Mouse (Mus musculus): ENCODE results near the gene Gpr132. TPM values are rescaled to one million over a fixed set of nuclear protein-coding genes. Genes with fewer than 3 reads are reported as not detected.

The Gpr132 gene
- polyA plus RNA-seq, 1 experiment: 0.02 TPM

DNA sequence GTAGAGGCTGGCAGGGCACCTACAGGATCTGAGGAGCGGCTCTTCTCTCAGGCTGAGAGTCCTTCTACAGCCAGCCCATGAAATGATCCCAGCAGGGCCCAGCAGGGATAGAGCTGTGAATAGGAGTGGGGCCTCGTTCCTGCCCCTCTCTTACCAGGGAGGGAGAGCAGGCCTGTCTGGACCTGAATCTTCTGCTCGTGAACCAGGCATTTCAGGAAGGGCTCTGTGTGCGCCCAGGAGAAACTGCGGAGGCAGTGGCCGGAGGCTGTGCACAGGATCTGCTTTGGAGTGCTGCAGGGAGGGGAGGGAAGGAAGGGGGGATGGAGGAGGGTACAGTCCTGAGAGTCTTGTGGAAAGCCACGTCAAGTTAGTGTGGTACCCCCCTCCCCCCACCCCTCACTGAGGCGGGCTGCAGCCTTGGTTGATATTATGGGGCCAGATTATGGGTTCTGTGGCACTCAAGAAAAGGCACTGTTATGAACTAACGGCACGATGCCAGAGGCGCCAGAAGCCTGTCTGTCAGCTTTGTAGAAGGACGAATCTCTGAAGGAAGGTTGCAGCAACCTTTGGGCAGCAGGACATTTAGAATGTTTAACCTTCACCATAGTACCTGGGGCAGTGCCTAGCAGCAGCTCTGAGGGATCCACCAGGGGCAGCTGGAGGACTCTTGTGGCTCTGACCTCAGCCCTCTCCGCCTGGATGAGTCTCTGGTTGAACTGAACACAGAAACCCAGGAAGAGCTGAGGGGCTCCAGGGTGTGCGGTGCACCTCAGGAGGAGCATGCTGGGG is 53.2 kb downstream of the Gpr132 start:
- no peaks in the 10 kb centered on the region for H3K27me3 ChIP-seq (ENCODE audit: control insufficient read depth, insufficient read depth, insufficient read length)
- H3K36me3 ChIP-seq (ENCODE audit: control insufficient read depth, insufficient read depth): peaks cover 16% of the 10 kb centered on the region
- H3K4me2 ChIP-seq (ENCODE audit: low read depth): no peak overlapping the region
- H3K79me2 ChIP-seq (ENCODE audit: control insufficient read depth, insufficient read depth): peaks cover 2% of the 10 kb centered on the region
- H3ac ChIP-seq (ENCODE audit: control insufficient read depth, insufficient read length): no peak overlapping the region
- no peak overlapping the region for H3K4me3 ChIP-seq
- no peak for TF ChIP-seq SRF (IDR thresholded peaks at IDR 0.05; ENCODE audit: control insufficient read depth, insufficient read length, low read depth)
- TF ChIP-seq POLR2A (IDR thresholded peaks at IDR 0.05; ENCODE audit: insufficient read length, low read depth): no peak
- TF ChIP-seq TCF12 (IDR thresholded peaks at IDR 0.05; ENCODE audit: insufficient read depth, poor library complexity, severe bottlenecking): no peak
- TF ChIP-seq POLR2AphosphoS2 (IDR thresholded peaks at IDR 0.05; ENCODE audit: insufficient read length, low read depth): no peak
- TF ChIP-seq USF1 (IDR thresholded peaks at IDR 0.05; ENCODE audit: low read depth): no peak
- no peak for TF ChIP-seq MYOG (IDR thresholded peaks at IDR 0.05; ENCODE audit: control insufficient read depth in 1 of 3, insufficient read depth in 1 of 3, insufficient read length in 2 of 3, low read depth in 2 of 3)
- no peak for TF ChIP-seq MYOD1 (IDR thresholded peaks at IDR 0.05; ENCODE audit: control insufficient read depth in 1 of 3, insufficient read length in 2 of 3, low read depth in 2 of 3)
- no peak for TF ChIP-seq REST (IDR thresholded peaks at IDR 0.05; ENCODE audit: insufficient read depth, insufficient read length)
- no peak for TF ChIP-seq CEBPB (IDR thresholded peaks at IDR 0.05; ENCODE audit: insufficient read depth, poor library complexity, severe bottlenecking)
- TF ChIP-seq MAX (IDR thresholded peaks at IDR 0.05; ENCODE audit: low read depth): no peak
- no peak for TF ChIP-seq TCF3 (IDR thresholded peaks at IDR 0.05; ENCODE audit: insufficient read length, low read depth)
- TF ChIP-seq E2F4 (IDR thresholded peaks at IDR 0.05; ENCODE audit: insufficient read depth): no peak

DNA sequence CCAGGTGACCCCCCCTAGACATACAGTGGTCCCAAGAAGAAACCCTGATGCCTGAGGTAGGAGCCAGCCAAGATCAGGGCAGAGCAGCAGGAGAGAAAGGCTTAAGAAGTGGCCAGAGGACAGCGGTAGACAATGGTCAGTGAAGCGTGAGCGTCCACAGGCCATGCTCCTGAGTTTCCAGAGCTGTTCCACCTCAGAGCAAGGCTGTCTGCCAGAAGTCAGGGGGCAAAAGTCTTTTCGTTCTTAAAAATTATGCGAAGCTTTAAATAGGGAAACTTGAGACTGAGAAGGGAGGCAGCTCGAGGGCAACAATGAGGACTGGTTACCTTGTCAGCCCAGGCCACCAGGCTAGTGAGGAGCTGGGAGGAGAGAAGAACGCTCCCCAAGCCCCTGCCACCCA is 54.7 kb downstream of the Gpr132 start:
- H3K79me2 ChIP-seq (ENCODE audit: control insufficient read depth, insufficient read depth): no peaks in the 10 kb centered on the region
- no peak overlapping the region for H3K4me2 ChIP-seq (ENCODE audit: low read depth)
- no peak overlapping the region for H3K4me3 ChIP-seq
- H3ac ChIP-seq (ENCODE audit: control insufficient read depth, insufficient read length): no peak overlapping the region
- no peak for TF ChIP-seq CEBPB (IDR thresholded peaks at IDR 0.05; ENCODE audit: insufficient read depth, poor library complexity, severe bottlenecking)
- TF ChIP-seq SRF (IDR thresholded peaks at IDR 0.05; ENCODE audit: control insufficient read depth, insufficient read length, low read depth): no peak
- no peak for TF ChIP-seq MAX (IDR thresholded peaks at IDR 0.05; ENCODE audit: low read depth)
- no peak for TF ChIP-seq POLR2AphosphoS2 (IDR thresholded peaks at IDR 0.05; ENCODE audit: insufficient read length, low read depth)
- no peak for TF ChIP-seq POLR2A (IDR thresholded peaks at IDR 0.05; ENCODE audit: insufficient read length, low read depth)
- no peak for TF ChIP-seq REST (IDR thresholded peaks at IDR 0.05; ENCODE audit: insufficient read depth, insufficient read length)
- peaks cover 4% of the 10 kb centered on the region for H3K36me3 ChIP-seq (ENCODE audit: control insufficient read depth, insufficient read depth)
- no peaks in the 10 kb centered on the region for H3K27me3 ChIP-seq (ENCODE audit: control insufficient read depth, insufficient read depth, insufficient read length)

DNA sequence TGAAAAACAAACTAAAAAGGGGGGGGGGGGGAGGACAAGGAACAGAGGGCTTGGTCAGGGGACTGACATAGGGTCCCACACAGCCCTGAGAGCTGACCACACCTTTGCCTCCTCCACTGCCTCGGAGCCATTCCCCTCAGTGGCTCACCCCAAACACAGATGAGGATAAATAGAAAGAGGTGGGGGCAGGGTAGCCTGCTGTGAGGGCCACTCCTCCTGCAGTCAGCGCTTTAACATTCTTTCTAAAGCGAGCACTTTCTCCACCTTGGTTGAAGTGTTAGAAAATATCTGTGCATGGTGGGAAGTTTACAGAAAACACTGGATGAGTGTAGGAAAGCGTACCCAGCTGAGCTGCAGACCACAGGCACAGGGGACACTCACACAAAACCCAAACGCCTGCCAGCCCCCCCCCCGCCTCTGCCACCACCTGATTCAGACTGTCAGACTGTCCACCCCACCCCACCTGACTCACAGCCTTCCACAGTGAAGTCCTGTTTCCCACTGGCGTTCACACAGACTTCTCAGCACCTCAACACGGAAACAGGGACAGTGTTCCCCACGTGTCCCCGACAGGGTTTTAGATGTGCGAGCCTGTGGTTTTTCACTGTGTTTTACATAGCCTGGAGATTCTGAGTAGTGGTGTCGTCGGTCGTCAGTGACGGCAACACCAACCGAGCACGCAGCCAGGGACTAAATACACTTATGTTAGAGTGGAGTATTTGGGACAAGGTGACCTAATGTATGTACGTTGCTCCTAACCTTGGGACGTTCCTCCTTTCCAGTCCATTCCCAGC is 57.7 kb downstream of the Gpr132 start:
- TF ChIP-seq MYOG (IDR thresholded peaks at IDR 0.05; ENCODE audit: control insufficient read depth in 1 of 3, insufficient read depth in 1 of 3, insufficient read length in 2 of 3, low read depth in 2 of 3) (no peak), USF1 (IDR thresholded peaks at IDR 0.05; ENCODE audit: low read depth) (no peak), TCF3 (IDR thresholded peaks at IDR 0.05; ENCODE audit: insufficient read length, low read depth) (no peak), MYOD1 (IDR thresholded peaks at IDR 0.05; ENCODE audit: control insufficient read depth in 1 of 3, insufficient read length in 2 of 3, low read depth in 2 of 3) (no peak), CEBPB (IDR thresholded peaks at IDR 0.05; ENCODE audit: insufficient read depth, poor library complexity, severe bottlenecking) (no peak), MAX (IDR thresholded peaks at IDR 0.05; ENCODE audit: low read depth) (no peak), POLR2A (IDR thresholded peaks at IDR 0.05; ENCODE audit: insufficient read length, low read depth) (no peak), REST (IDR thresholded peaks at IDR 0.05; ENCODE audit: insufficient read depth, insufficient read length) (no peak), TCF12 (IDR thresholded peaks at IDR 0.05; ENCODE audit: insufficient read depth, poor library complexity, severe bottlenecking) (no peak), E2F4 (IDR thresholded peaks at IDR 0.05; ENCODE audit: insufficient read depth) (no peak)
- H3K27me3 ChIP-seq (ENCODE audit: control insufficient read depth, insufficient read depth, insufficient read length): no peaks in the 10 kb centered on the region
- no peaks in the 10 kb centered on the region for H3K79me2 ChIP-seq (ENCODE audit: control insufficient read depth, insufficient read depth)
- no peaks in the 10 kb centered on the region for H3K36me3 ChIP-seq (ENCODE audit: control insufficient read depth, insufficient read depth)
- H3K4me2 ChIP-seq (ENCODE audit: low read depth): peak overlapping the region; percentile 94
- no peak overlapping the region for H3ac ChIP-seq (ENCODE audit: control insufficient read depth, insufficient read length)
- peak overlapping the region; percentile 44 for H3K4me3 ChIP-seq

DNA sequence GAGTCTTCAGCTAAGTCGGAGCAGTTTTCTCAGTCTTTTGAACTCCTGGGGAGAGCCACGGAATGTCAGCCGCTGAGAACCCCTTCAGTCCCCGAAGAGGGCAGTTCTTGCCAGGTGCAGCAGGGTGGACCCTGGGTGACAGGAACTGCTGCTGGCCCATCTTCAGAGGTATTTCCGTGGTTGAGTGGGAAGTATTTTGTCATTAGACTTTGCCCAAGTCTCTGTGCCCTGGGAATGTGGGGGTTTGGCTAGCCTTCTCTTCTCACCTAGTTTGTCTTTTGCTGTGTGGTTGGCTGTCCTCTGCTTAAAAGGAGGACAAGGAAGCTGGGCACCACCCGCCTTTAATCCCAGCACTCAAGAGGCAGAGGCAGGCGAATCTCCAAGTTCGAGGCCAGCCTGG is 58.4 kb downstream of the Gpr132 start:
- Histone ChIP-seq H3ac (ENCODE audit: control insufficient read depth, insufficient read length) (peak overlapping the region; percentile 9), H3K4me2 (ENCODE audit: low read depth) (peak overlapping the region; percentile 94), H3K4me3 (peak overlapping the region; percentile 44), H3K27me3 (ENCODE audit: control insufficient read depth, insufficient read depth, insufficient read length) (no peaks in the 10 kb centered on the region), H3K79me2 (ENCODE audit: control insufficient read depth, insufficient read depth) (no peaks in the 10 kb centered on the region), H3K36me3 (ENCODE audit: control insufficient read depth, insufficient read depth) (no peaks in the 10 kb centered on the region)
- TF ChIP-seq MYOD1 (IDR thresholded peaks at IDR 0.05; ENCODE audit: control insufficient read depth in 1 of 3, insufficient read length in 2 of 3, low read depth in 2 of 3) (no peak), MAX (IDR thresholded peaks at IDR 0.05; ENCODE audit: low read depth) (no peak), USF1 (IDR thresholded peaks at IDR 0.05; ENCODE audit: low read depth) (no peak), TCF12 (IDR thresholded peaks at IDR 0.05; ENCODE audit: insufficient read depth, poor library complexity, severe bottlenecking) (no peak)

Data from myocyte (in vitro differentiated cells).